Comparison of ENCODE assay signal across 25 mouse cellular contexts in genomic region chr8:60860749-60861148, GRCm38 (mm10).
"Had no signal": no experiment of that assay in that cellular context is flagged by ENCODE, and none has a peak within 500 bp of the region (broad histone marks: within the 10 kb centered on the region; RNA-seq: fewer than 3 reads in every experiment).

No protein-coding gene starts in this region.

- H3K9me3 ChIP-seq: heart, embryonic 10.5 days; heart, embryonic 12.5 days; heart, embryonic 15.5 days; hindbrain, embryonic 10.5 days; hindbrain, embryonic 12.5 days; intestine, embryonic 15.5 days; limb, embryonic 13.5 days; limb, embryonic 15.5 days had no signal

- H3K9ac ChIP-seq: heart, embryonic 12.5 days; heart, embryonic 15.5 days; hindbrain, embryonic 12.5 days; hindbrain, embryonic 14.5 days; intestine, embryonic 15.5 days; limb, embryonic 13.5 days; limb, embryonic 15.5 days had no signal

- H3K36me3 ChIP-seq: heart, embryonic 10.5 days; heart, embryonic 12.5 days; heart, embryonic 15.5 days; hindbrain, embryonic 10.5 days; hindbrain, embryonic 12.5 days; intestine, embryonic 15.5 days; limb, embryonic 13.5 days; limb, embryonic 15.5 days had no signal

- H3K27me3 ChIP-seq: heart, embryonic 12.5 days; heart, embryonic 15.5 days; hindbrain, embryonic 12.5 days; intestine, embryonic 15.5 days; limb, embryonic 13.5 days; limb, embryonic 15.5 days had no signal

- H3K4me2 ChIP-seq: heart, embryonic 12.5 days; heart, embryonic 15.5 days; hindbrain, embryonic 12.5 days; hindbrain, embryonic 14.5 days; intestine, embryonic 15.5 days; limb, embryonic 13.5 days; limb, embryonic 15.5 days had no signal

- ATAC-seq: hindbrain, embryonic 16.5 days; inflammation-experienced regulatory T-cells, adult 6 months; intestine, embryonic 15.5 days; intestine, postnatal 0 days had no signal

- H3K4me3 ChIP-seq: gastrocnemius, adult 2 months; heart, embryonic 10.5 days; heart, embryonic 12.5 days; heart, embryonic 15.5 days; hindbrain, embryonic 10.5 days; hindbrain, embryonic 12.5 days; intestine, embryonic 15.5 days; layer of hippocampus, adult 2 months; left cerebral cortex, adult 2 months; limb, embryonic 13.5 days; limb, embryonic 15.5 days had no signal

- H3K4me1 ChIP-seq: heart, embryonic 10.5 days; heart, embryonic 12.5 days; heart, embryonic 15.5 days; hindbrain, embryonic 10.5 days; hindbrain, embryonic 12.5 days; intestine, embryonic 15.5 days; limb, embryonic 13.5 days; limb, embryonic 15.5 days had no signal

- DNase-seq: gastrocnemius, adult 2 months; gastrocnemius, postnatal 10 days; gastrocnemius, postnatal 25 days; heart, postnatal 14 days; heart, postnatal 4 days; kidney, adult 18-20 months; kidney, adult 8-10 months; kidney, postnatal 10 days; kidney, postnatal 25 days; kidney, postnatal 4 days; left cerebral cortex, postnatal 4 days had no signal

- H3K27ac ChIP-seq: gastrocnemius, adult 2 months; heart, embryonic 15.5 days; hindbrain, embryonic 10.5 days; hindbrain, embryonic 12.5 days; hindbrain, embryonic 14.5 days; intestine, embryonic 15.5 days; layer of hippocampus, adult 2 months; limb, embryonic 13.5 days; limb, embryonic 15.5 days had no signal
